Mouse (Mus musculus): ENCODE results near the gene Eif2b3.
A peak's percentile ranks its signal among the peaks of the same experiment; 100 is the strongest.

Eif2b3 gene

GRCm38 (mm10) chr4:117017738-117018137 lies 1.5 kb upstream of the Eif2b3 start:
- DNase-seq: no peak

GRCm38 (mm10) chr4:117018327-117018726 lies 875 bp upstream of the Eif2b3 start:
- DNase-seq: no peak

- no peak for DNase-seq
Measured at GRCm38 (mm10) chr4:117023469-117023868, 4.3 kb downstream of the Eif2b3 start.

GRCm38 (mm10) chr4:117031105-117031504 lies 11.9 kb downstream of the Eif2b3 start:
- DNase-seq: no peak

DNA sequence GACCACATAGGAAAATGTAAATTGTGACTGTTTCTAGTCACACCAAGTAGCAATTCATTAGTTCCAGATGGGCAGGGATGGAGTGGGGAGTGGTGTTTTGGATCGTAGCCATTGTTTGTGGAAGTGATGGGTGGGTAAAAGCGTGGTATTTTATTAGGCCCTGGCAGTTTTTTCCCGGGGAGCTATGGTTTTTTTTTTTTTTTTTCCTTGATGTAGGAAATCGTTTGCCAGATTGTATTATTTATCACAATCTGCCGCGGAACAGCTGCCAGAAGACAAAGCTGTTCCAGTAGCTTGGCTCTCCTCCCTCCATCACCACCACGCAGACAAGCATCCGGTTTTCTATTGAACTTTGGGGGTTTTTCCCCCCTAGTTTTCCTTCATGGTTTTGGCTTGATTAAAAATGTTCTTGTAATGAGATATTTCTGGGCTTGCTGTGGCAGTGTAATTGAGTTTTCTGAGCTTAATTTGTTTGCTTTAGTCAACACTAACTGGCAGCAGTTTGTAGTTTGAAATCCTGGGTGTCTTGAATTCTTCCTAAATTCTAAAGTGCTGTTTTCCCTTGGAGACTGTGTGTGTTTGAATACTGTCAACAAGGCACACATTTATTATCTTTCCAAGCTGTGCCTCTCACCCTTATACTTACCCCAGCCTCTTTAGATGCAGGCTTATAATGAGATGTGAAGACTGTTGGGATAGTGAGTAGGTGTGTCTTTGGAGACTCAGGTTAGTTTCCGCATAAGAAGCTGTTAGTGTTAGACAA lies 20.9 kb downstream of the Eif2b3 start:
- DNase-seq: peak; percentile 32

- no peak for DNase-seq
Measured at GRCm38 (mm10) chr4:117040791-117041190, 21.6 kb downstream of the Eif2b3 start.

GRCm38 (mm10) chr4:117041283-117041721 lies 22.1 kb downstream of the Eif2b3 start:
- no peak for DNase-seq

GRCm38 (mm10) chr4:117048836-117049235 lies 29.6 kb downstream of the Eif2b3 start:
- DNase-seq: no peak

- no peak for DNase-seq
Measured at GRCm38 (mm10) chr4:117049485-117049884, 30.3 kb downstream of the Eif2b3 start.

DNA sequence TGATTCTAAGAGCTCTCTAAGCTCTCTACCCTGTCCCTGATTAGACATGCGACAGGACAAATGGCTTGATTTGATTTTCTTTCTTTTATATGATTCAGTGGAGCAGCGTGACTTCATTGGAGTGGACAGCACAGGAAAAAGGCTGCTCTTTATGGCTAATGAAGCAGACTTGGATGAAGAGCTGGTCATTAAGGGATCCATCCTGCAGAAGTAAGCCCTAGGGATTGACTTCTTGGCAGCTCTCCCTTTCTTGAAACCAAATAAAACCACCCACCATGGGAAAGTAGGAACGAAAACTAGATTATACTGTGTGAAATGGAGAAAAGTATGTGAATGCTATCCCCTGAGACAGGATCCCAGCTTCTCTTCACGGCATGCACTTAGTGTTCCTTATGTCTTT lies 33.4 kb downstream of the Eif2b3 start:
- no peak for DNase-seq

DNA sequence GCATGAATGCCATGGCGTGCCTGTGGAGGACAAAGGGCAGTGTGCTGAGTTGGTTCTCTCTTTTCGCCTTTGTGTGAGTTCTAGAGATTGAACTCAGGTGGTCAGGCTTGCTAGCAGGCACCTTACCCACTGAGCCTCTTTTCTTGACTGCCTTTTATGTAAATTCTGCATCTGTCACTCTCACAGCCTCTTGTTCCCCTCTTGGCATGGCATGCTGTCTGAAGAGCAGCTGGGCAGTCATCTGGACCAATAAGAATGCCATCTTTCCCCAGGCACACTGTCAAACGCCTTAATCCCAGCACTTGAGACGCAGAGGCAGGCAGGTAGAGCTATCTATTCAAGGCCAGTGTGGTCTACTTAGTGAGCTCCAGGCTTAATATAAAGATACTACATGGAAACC lies 34.8 kb downstream of the Eif2b3 start:
- no peak for DNase-seq

GRCm38 (mm10) chr4:117056102-117056501 lies 36.9 kb downstream of the Eif2b3 start:
- no peak for DNase-seq

DNA sequence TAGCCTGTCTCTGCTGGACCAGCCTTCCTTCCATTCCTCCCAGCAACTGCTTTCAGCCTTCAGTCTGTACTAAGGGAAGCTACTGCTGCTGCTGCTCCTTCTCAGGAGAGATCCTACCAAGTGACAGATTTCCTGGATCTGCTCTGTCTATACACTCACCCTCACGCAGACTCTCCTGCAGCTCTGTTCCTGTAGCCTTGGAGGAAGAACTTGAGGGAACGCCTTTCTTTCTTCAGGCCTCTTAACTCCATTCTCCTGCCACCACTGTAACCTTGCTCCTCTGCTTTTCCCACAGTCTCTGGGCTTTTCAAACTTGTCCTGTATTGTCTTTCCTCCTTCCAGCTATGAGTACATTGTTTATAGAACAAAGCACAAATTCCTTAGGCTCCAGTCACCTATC lies 37.3 kb downstream of the Eif2b3 start:
- DNase-seq: no peak

- no peak for DNase-seq
Measured at GRCm38 (mm10) chr4:117058512-117058911, 39.3 kb downstream of the Eif2b3 start.

DNA sequence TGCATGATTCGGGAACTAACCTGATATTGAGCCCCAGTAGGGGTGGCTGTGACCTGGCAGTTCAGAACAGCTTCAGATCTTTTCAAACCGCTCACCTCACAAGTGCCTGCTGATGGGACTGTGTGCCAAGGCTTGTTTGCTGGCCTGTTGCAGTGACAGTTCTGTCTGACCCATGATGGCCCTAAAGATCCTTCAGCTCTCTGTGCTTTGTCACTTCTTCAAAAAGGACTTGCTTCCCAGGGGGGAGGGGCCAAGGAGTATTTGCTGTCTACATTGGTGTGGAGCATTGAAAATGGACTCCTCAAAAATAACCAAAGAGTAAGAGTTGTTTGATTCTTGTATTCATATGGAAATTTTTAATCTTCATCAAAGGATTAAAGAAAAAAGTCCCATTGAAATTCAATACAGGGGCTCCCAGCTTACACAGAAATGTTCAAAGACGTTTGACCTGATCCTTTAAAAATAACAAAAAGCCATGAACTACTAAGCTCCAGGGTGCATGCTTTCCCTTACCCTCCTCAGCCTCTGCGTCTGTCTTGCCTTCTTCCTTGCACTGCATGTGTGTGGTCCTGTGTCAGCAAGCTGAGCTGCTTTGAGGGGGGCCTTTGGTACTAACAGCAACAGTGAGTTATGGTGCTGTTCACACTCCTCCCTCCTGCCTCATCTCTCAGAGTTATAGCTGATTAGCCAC lies 43.6 kb downstream of the Eif2b3 start:
- no peak for DNase-seq

GRCm38 (mm10) chr4:117068035-117068434 lies 48.8 kb downstream of the Eif2b3 start:
- no peak for DNase-seq

GRCm38 (mm10) chr4:117069647-117070046 lies 50.4 kb downstream of the Eif2b3 start:
- DNase-seq: no peak

- no peak for DNase-seq
Measured at GRCm38 (mm10) chr4:117070624-117071023, 51.4 kb downstream of the Eif2b3 start.

- no peak for DNase-seq
Measured at GRCm38 (mm10) chr4:117071183-117071582, 52.0 kb downstream of the Eif2b3 start.

DNA sequence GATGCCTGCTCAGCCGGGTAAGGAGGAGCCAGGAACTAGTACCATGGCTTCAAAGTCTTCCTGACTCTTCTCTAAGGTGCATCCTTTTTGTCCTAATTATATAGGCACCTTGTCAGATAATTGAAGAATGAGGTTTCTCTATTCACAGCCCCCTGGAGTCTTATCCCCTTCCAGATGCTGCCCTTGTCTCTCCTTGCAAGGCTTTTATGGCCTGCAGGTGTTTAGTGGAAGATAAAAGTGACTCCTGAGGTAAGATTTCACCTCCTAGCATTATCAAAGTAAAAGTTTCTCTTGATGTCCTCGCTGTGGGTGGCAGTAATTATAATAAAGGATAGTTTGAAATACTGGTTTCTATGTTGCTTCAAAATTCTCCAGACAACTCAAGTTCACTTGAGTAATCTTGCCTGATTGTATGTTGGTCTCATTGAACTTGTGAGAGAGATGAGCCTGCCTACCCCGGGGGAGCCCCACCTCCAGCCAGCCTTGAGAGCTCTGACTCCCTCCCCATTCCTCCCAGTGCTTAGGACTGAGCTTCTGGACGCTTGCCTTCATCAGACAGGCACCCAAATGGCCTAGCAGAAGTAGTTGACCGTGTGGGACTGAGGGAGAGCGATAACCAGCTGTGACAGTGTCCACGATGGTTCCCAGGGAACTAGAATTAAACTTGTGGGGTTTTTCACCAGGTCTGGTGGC lies 68.9 kb downstream of the Eif2b3 start:
- no peak for DNase-seq

GRCm38 (mm10) chr4:117090586-117090985 lies 71.4 kb downstream of the Eif2b3 start:
- DNase-seq: no peak

DNA sequence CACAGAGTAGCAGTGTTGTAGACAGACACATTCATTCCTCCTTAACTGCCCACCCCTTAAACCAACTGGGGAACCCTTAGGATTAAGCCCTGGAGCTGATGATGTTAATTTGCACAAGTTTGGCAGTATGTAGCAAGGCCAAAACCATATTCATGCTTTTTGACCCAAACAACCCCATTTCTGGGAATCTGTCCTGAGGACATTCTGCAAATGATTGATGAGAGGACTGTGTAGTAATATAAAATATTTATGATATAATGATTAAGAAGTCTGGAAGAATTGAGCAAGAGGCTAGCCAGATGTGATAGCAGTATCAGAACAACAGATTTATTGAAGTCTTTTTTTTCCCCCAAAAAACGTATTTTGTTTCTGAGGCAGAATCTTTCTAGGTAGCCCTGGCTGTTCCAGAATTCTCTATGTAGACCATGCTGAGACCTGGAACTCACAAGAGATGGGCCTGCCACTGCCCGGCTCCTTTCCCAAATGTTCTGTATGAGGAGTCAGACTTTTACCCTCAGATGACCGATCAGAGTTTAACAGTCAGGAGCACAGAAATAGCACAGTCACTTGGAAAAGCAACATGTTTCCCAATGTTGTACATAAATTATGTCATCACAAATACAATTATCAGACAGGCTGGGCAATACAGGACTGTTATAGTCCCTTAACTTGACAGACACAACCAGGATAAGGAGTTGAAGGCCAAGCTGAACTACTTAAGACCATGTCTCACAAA lies 75.6 kb downstream of the Eif2b3 start:
- no peak for DNase-seq

Measured in right cerebral cortex, postnatal 25 days (tissue).